Mouse (Mus musculus) neutrophil, adult 65 days (primary cell): ENCODE results near the gene C1ql1. TPM values are rescaled to one million over a fixed set of nuclear protein-coding genes. Genes with fewer than 3 reads are reported as not detected.

ENCODE experiments used
- total RNA-seq: library from RNA; stranded (reverse); gene quantifications from 2 replicates; pipeline ENCODE4 v1.2.4, GENCODE M21; 2023

C1ql1 gene
- total RNA-seq: not detected in 2 replicates

GRCm38 (mm10) chr11:102946265-102946991 is at the start of gene C1ql1:
TSS of gene C1ql1 (minus strand) at chr11:102946688.

GRCm38 (mm10) chr11:102924557-102925350 is 21.7 kb downstream of the C1ql1 start, which contains the start of gene Kif18b:
TSS of gene Kif18b (minus strand) at chr11:102925124.

GRCm38 (mm10) chr11:102900763-102901162 is 45.7 kb downstream of the C1ql1 start, which contains the start of gene Gfap:
TSS of gene Gfap (minus strand) at chr11:102900912.

Other genes starting within 250 kb of the C1ql1 start
- gene Ccdc43, start 248.9 kb downstream of the C1ql1 start, total RNA-seq: 9.4 and 13.0 TPM in 2 replicates
- 0.45 and 1.1 TPM in 2 replicates for gene Adam11, start 185.2 kb downstream of the C1ql1 start, total RNA-seq
- gene Gjc1, start 127.0 kb downstream of the C1ql1 start, total RNA-seq: not detected in 2 replicates
- gene Higd1b, start 110.8 kb downstream of the C1ql1 start, total RNA-seq: not detected in 2 replicates
- gene Eftud2, start 65.7 kb downstream of the C1ql1 start, total RNA-seq: 55.5 and 65.6 TPM in 2 replicates
- not detected in 2 replicates for gene Ccdc103, start 65.5 kb downstream of the C1ql1 start, total RNA-seq
- gene Fam187a, start 61.5 kb downstream of the C1ql1 start, total RNA-seq: not detected in 2 replicates
- gene Gfap, start 45.8 kb downstream of the C1ql1 start, total RNA-seq: 1.9 TPM in 1 of 2 replicates, not detected in the other
- 28.4 and 29.3 TPM in 2 replicates for gene Kif18b, start 21.6 kb downstream of the C1ql1 start, total RNA-seq
- 55.1 and 65.6 TPM in 2 replicates for gene Nmt1, start 81.5 kb upstream of the C1ql1 start, total RNA-seq
- gene Dcakd, start 81.6 kb upstream of the C1ql1 start, total RNA-seq: 18.7 and 19.1 TPM in 2 replicates
- gene Plcd3, start 155.0 kb upstream of the C1ql1 start, total RNA-seq: not detected in 2 replicates
- gene Acbd4, start 155.0 kb upstream of the C1ql1 start, total RNA-seq: 16.4 and 20.0 TPM in 2 replicates
- 53.1 and 61.2 TPM in 2 replicates for gene Hexim1, start 169.5 kb upstream of the C1ql1 start, total RNA-seq
- gene Hexim2, start 185.7 kb upstream of the C1ql1 start, total RNA-seq: 1.5 and 1.7 TPM in 2 replicates
- 708 and 878 TPM in 2 replicates for gene Fmnl1, start 224.4 kb upstream of the C1ql1 start, total RNA-seq